Mouse (Mus musculus) frontal cortex, postnatal 10 days (tissue): ENCODE data around the gene Gm9046.
"Not testable (repeated sequence)": the region's sequence is repeated elsewhere in the genome, so short reads cannot be mapped to it uniquely, and the experiment has no call there.

Source experiments
- DNase-seq, 2 experiments: peaks; one replicate each; pipeline ENCODE4 v3.0.0; 2022; ENCODE audit warnings: low spot score in 2 of 2, mixed read lengths in 1 of 2

The Gm9046 gene

GRCm38 (mm10) chr10:118343155-118343554 is at the start of gene Gm9046:
Gene Gm9046, minus strand, starts transcription at chr10:118343255.
- not testable (repeated sequence) for DNase-seq

GRCm38 (mm10) chr10:118370443-118370842 is 27.4 kb upstream of the Gm9046 start:
- peak; percentile 73 to 84 for DNase-seq

- no peak for DNase-seq
Measured at GRCm38 (mm10) chr10:118369518-118369917, 26.5 kb upstream of the Gm9046 start.

GRCm38 (mm10) chr10:118354005-118354404 is 10.9 kb upstream of the Gm9046 start, which contains the start of gene Gm9049:
Gene Gm9049, minus strand, starts transcription at chr10:118354105.
- not testable (repeated sequence) for DNase-seq

GRCm38 (mm10) chr10:118348579-118348978 is 5.5 kb upstream of the Gm9046 start, which contains the start of gene Gm9048:
Gene Gm9048, minus strand, starts transcription at chr10:118348679.
- not testable (repeated sequence) for DNase-seq

- DNase-seq, result not testable (repeated sequence)
Measured at GRCm38 (mm10) chr10:118337731-118338130, 5.3 kb downstream of the Gm9046 start, which contains the start of gene Gm9045. Gene Gm9045, minus strand, starts transcription at chr10:118337831.

- not testable (repeated sequence) for DNase-seq
Measured at GRCm38 (mm10) chr10:118332308-118332707, 10.7 kb downstream of the Gm9046 start, which contains the start of gene Gm9044. Gene Gm9044, minus strand, starts transcription at chr10:118332408.

GRCm38 (mm10) chr10:118326869-118327268 is 16.2 kb downstream of the Gm9046 start, which contains the start of gene Gm9040:
Gene Gm9040, minus strand, starts transcription at chr10:118326969.
- DNase-seq, result not testable (repeated sequence)

GRCm38 (mm10) chr10:118319024-118319423 is 24.0 kb downstream of the Gm9046 start:
- DNase-seq, result no peak

- DNase-seq, result not testable (repeated sequence)
Measured at GRCm38 (mm10) chr10:118302133-118302532, 40.9 kb downstream of the Gm9046 start.

GRCm38 (mm10) chr10:118294938-118295337 is 48.1 kb downstream of the Gm9046 start, which contains the start of gene Iltifb:
Gene Iltifb, minus strand, starts transcription at chr10:118295038.
- no peak for DNase-seq
